Mouse (Mus musculus): ENCODE measurements around the gene Dip2a. TPM values are rescaled to one million over a fixed set of nuclear protein-coding genes. Genes with fewer than 3 reads are reported as not detected.

The Dip2a gene
- polyA plus RNA-seq, 1 experiment from 2014 or later = 4.2 TPM

GRCm38 (mm10) chr10:76357286-76357875, 12.3 kb upstream of the Dip2a start:
- Histone ChIP-seq H3K27ac (ENCODE audit: low read depth, low read length) (no peak overlapping the region), H3K9ac (ENCODE audit: low read length) (no peak overlapping the region), H3K4me3 (ENCODE audit: low read depth, low read length) (no peak overlapping the region), H3K27me3 (ENCODE audit: control insufficient read depth, insufficient read depth, low read length) (no peaks in the 10 kb centered on the region), H3K4me1 (ENCODE audit: control insufficient read depth, insufficient read depth, low read length) (no peaks in the 10 kb centered on the region), H3K9me3 (ENCODE audit: control insufficient read depth, low read length) (no peaks in the 10 kb centered on the region), H3K4me2 (no peak overlapping the region), H3K36me3 (ENCODE audit: control insufficient read depth, insufficient read depth, low read length) (peaks cover 18% of the 10 kb centered on the region)
- no peak for DNase-seq (ENCODE audit: low spot score, missing footprints)
- no peak for ATAC-seq (ENCODE audit: low FRiP score)
- WGBS = 90% methylated on average over 8 of the region's 8 CpGs

GRCm38 (mm10) chr10:76354974-76355373, 9.9 kb upstream of the Dip2a start:
- 90% methylated on average over 12 of the region's 12 CpGs for WGBS
- no peak overlapping the region for H3K9ac ChIP-seq (ENCODE audit: low read length)
- ATAC-seq (ENCODE audit: low FRiP score) (no peak), DNase-seq (ENCODE audit: low spot score, missing footprints) (no peak)
- no peak overlapping the region for H3K27ac ChIP-seq (ENCODE audit: low read depth, low read length)
- H3K4me1 ChIP-seq (ENCODE audit: control insufficient read depth, insufficient read depth, low read length) = no peaks in the 10 kb centered on the region
- no peak overlapping the region for H3K4me3 ChIP-seq (ENCODE audit: low read depth, low read length)
- no peak overlapping the region for H3K4me2 ChIP-seq
- H3K9me3 ChIP-seq (ENCODE audit: control insufficient read depth, low read length) = no peaks in the 10 kb centered on the region
- peaks cover 23% of the 10 kb centered on the region for H3K36me3 ChIP-seq (ENCODE audit: control insufficient read depth, insufficient read depth, low read length)
- no peaks in the 10 kb centered on the region for H3K27me3 ChIP-seq (ENCODE audit: control insufficient read depth, insufficient read depth, low read length)

DNA sequence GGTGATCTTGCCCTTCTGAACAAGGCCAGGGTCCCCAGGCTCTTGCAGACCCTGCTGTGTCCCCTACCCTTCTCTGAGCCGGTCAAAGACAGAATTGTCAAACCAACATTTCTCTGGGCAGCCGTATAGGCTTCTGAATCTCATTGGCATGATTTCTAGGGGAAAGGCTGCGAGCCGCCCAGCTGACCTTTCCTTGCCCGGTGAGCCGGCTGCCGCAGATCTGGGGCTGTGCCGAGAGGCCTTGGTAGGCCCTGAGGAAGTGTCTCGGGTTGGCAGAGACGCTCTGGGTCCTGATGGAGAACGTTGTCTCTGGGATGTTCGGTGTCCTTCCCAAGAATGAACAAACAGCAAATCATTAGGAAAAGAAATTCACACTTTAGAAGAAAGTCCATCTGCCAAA, 8.9 kb upstream of the Dip2a start:
- no peak for ATAC-seq (ENCODE audit: low FRiP score)
- H3K27ac ChIP-seq (ENCODE audit: low read depth, low read length) = no peak overlapping the region
- no peak for DNase-seq (ENCODE audit: low spot score, missing footprints)
- H3K27me3 ChIP-seq (ENCODE audit: control insufficient read depth, insufficient read depth, low read length) = no peaks in the 10 kb centered on the region
- no peak overlapping the region for H3K4me2 ChIP-seq
- H3K9ac ChIP-seq (ENCODE audit: low read length) = no peak overlapping the region
- WGBS = 97% methylated on average over 12 of the region's 12 CpGs
- peaks cover 29% of the 10 kb centered on the region for H3K36me3 ChIP-seq (ENCODE audit: control insufficient read depth, insufficient read depth, low read length)
- no peak overlapping the region for H3K4me3 ChIP-seq (ENCODE audit: low read depth, low read length)
- H3K9me3 ChIP-seq (ENCODE audit: control insufficient read depth, low read length) = no peaks in the 10 kb centered on the region
- H3K4me1 ChIP-seq (ENCODE audit: control insufficient read depth, insufficient read depth, low read length) = no peaks in the 10 kb centered on the region

GRCm38 (mm10) chr10:76351953-76352352, 6.9 kb upstream of the Dip2a start:
- H3K4me2 ChIP-seq = no peak overlapping the region
- H3K4me3 ChIP-seq (ENCODE audit: low read depth, low read length) = no peak overlapping the region
- no peaks in the 10 kb centered on the region for H3K9me3 ChIP-seq (ENCODE audit: control insufficient read depth, low read length)
- no peak overlapping the region for H3K9ac ChIP-seq (ENCODE audit: low read length)
- H3K27ac ChIP-seq (ENCODE audit: low read depth, low read length) = no peak overlapping the region
- H3K4me1 ChIP-seq (ENCODE audit: control insufficient read depth, insufficient read depth, low read length) = no peaks in the 10 kb centered on the region
- H3K27me3 ChIP-seq (ENCODE audit: control insufficient read depth, insufficient read depth, low read length) = no peaks in the 10 kb centered on the region
- DNase-seq (ENCODE audit: low spot score, missing footprints) (no peak), ATAC-seq (ENCODE audit: low FRiP score) (no peak)
- 90% methylated on average over 7 of the region's 7 CpGs for WGBS
- peaks cover 27% of the 10 kb centered on the region for H3K36me3 ChIP-seq (ENCODE audit: control insufficient read depth, insufficient read depth, low read length)

GRCm38 (mm10) chr10:76346589-76346988, 1.5 kb upstream of the Dip2a start:
- Histone ChIP-seq H3K9ac (ENCODE audit: low read length) (no peak overlapping the region), H3K27ac (ENCODE audit: low read depth, low read length) (no peak overlapping the region), H3K9me3 (ENCODE audit: control insufficient read depth, low read length) (no peaks in the 10 kb centered on the region), H3K4me1 (ENCODE audit: control insufficient read depth, insufficient read depth, low read length) (peaks cover 6% of the 10 kb centered on the region), H3K27me3 (ENCODE audit: control insufficient read depth, insufficient read depth, low read length) (no peaks in the 10 kb centered on the region; the same call in 1 of the 2 replicates), H3K4me2 (no peak overlapping the region), H3K36me3 (ENCODE audit: control insufficient read depth, insufficient read depth, low read length) (peaks cover 10% of the 10 kb centered on the region; the same call in 1 of the 2 replicates), H3K4me3 (ENCODE audit: low read depth, low read length) (no peak overlapping the region)
- WGBS = 8% methylated on average over 4 of the region's 4 CpGs
- DNase-seq (ENCODE audit: low spot score, missing footprints) (peak; percentile 96), ATAC-seq (ENCODE audit: low FRiP score) (no peak)

- Histone ChIP-seq H3K9me3 (ENCODE audit: control insufficient read depth, low read length) (no peaks in the 10 kb centered on the region), H3K36me3 (ENCODE audit: control insufficient read depth, insufficient read depth, low read length) (peaks cover 8% of the 10 kb centered on the region; the same call in 1 of the 2 replicates), H3K4me3 (ENCODE audit: low read depth, low read length) (no peak overlapping the region), H3K4me1 (ENCODE audit: control insufficient read depth, insufficient read depth, low read length) (peaks cover 6% of the 10 kb centered on the region), H3K27me3 (ENCODE audit: control insufficient read depth, insufficient read depth, low read length) (no peaks in the 10 kb centered on the region; the same call in 1 of the 2 replicates), H3K27ac (ENCODE audit: low read depth, low read length) (no peak overlapping the region), H3K4me2 (peak overlapping the region; percentile 78), H3K9ac (ENCODE audit: low read length) (no peak overlapping the region)
- DNase-seq (ENCODE audit: low spot score, missing footprints) (peak; percentile 85), ATAC-seq (ENCODE audit: low FRiP score) (no peak)
- 31% methylated on average over 8 of the region's 8 CpGs for WGBS
Observed at GRCm38 (mm10) chr10:76346043-76346491, 976 bp upstream of the Dip2a start.

DNA sequence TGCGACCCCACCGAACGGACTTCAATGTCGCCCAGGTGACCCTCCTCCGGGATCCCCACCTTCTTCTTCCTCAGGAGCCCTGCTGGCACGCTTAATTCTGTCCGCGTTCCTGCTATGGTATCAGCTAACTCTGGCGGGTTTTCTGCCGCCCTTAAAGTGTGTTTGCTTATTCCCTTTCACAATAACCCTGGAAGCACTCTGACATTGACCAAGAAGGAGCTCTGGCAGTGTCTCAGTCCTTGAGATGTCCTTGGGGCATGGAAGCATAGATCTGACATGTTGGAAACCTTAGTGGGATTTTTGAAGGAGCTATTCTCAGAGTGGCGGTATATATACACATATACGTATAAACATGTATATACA, 430 bp upstream of the Dip2a start:
- Histone ChIP-seq H3K9ac (ENCODE audit: low read length) (peak overlapping the region; percentile 88), H3K4me1 (ENCODE audit: control insufficient read depth, insufficient read depth, low read length) (peaks cover 6% of the 10 kb centered on the region), H3K36me3 (ENCODE audit: control insufficient read depth, insufficient read depth, low read length) (peaks cover 8% of the 10 kb centered on the region; the same call in 1 of the 2 replicates), H3K4me2 (peak overlapping the region; percentile 78), H3K27ac (ENCODE audit: low read depth, low read length) (no peak overlapping the region), H3K27me3 (ENCODE audit: control insufficient read depth, insufficient read depth, low read length) (no peaks in the 10 kb centered on the region; the same call in 1 of the 2 replicates), H3K9me3 (ENCODE audit: control insufficient read depth, low read length) (no peaks in the 10 kb centered on the region), H3K4me3 (ENCODE audit: low read depth, low read length) (peak overlapping the region; percentile 80)
- 6% methylated on average over 12 of the region's 12 CpGs for WGBS
- DNase-seq (ENCODE audit: low spot score, missing footprints) = no peak
- no peak for ATAC-seq (ENCODE audit: low FRiP score)

DNA sequence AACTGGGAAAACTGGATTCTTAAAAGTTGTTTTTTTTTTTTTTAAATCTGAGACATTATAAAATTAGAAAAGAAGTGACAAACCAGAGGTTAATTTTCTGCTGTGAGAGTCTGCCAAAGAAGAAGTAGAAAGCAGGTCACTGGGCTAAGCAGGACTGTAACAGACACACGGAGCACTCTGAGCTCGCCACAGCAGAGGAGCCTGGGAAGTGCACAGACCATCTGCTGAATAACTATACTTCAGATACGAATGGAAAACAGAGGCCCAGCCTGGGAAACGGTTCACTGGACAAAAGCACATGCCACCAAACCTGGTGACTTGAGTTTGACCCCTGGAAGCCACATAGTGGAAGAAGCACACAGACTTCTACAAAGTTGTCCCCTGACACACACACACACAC, 10.7 kb downstream of the Dip2a start:
- WGBS = 58% methylated on average over 4 of the region's 4 CpGs
- Histone ChIP-seq H3K36me3 (ENCODE audit: control insufficient read depth, insufficient read depth, low read length) (no peaks in the 10 kb centered on the region), H3K4me2 (no peak overlapping the region), H3K27ac (ENCODE audit: low read depth, low read length) (no peak overlapping the region), H3K9me3 (ENCODE audit: control insufficient read depth, low read length) (no peaks in the 10 kb centered on the region), H3K4me1 (ENCODE audit: control insufficient read depth, insufficient read depth, low read length) (no peaks in the 10 kb centered on the region; the same call in 1 of the 2 replicates), H3K9ac (ENCODE audit: low read length) (no peak overlapping the region), H3K4me3 (ENCODE audit: low read depth, low read length) (no peak overlapping the region), H3K27me3 (ENCODE audit: control insufficient read depth, insufficient read depth, low read length) (no peaks in the 10 kb centered on the region)
- DNase-seq (ENCODE audit: low spot score, missing footprints) (no peak), ATAC-seq (ENCODE audit: low FRiP score) (no peak)

DNA sequence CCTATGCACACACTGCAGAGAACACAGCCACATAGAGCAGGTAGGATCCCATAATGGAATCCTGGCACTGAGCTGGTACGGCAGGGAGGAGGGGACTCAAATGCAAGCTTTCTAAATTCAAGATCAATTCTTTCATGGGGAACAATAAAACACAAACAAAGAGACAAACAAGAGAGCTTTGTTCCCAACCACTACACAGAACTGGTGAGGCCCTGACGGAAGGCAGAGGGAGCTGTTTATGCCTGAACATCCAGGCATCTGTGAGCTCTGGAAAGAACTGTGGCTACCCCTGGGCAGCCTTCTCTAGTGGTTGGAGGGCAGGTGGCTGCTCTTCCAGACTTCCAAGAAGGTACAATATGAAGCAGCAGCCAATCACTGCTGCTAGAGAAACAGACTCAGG, 13.1 kb downstream of the Dip2a start:
- H3K9me3 ChIP-seq (ENCODE audit: control insufficient read depth, low read length) = no peaks in the 10 kb centered on the region
- H3K9ac ChIP-seq (ENCODE audit: low read length) = no peak overlapping the region
- no peak overlapping the region for H3K4me2 ChIP-seq
- no peaks in the 10 kb centered on the region for H3K27me3 ChIP-seq (ENCODE audit: control insufficient read depth, insufficient read depth, low read length)
- no peak overlapping the region for H3K27ac ChIP-seq (ENCODE audit: low read depth, low read length)
- 56% methylated on average over 2 of the region's 2 CpGs for WGBS
- no peaks in the 10 kb centered on the region for H3K36me3 ChIP-seq (ENCODE audit: control insufficient read depth, insufficient read depth, low read length)
- no peak overlapping the region for H3K4me3 ChIP-seq (ENCODE audit: low read depth, low read length)
- no peak for DNase-seq (ENCODE audit: low spot score, missing footprints)
- H3K4me1 ChIP-seq (ENCODE audit: control insufficient read depth, insufficient read depth, low read length) = no peaks in the 10 kb centered on the region; the same call in 1 of the 2 replicates
- no peak for ATAC-seq (ENCODE audit: low FRiP score)
